Mouse (Mus musculus): ENCODE data around the gene Ppp1r35. TPM values are rescaled to one million over a fixed set of nuclear protein-coding genes. Genes with fewer than 3 reads are reported as not detected.

Ppp1r35 gene
- polyA plus RNA-seq, 1 experiment from 2014 or later = 53.4 TPM

DNA sequence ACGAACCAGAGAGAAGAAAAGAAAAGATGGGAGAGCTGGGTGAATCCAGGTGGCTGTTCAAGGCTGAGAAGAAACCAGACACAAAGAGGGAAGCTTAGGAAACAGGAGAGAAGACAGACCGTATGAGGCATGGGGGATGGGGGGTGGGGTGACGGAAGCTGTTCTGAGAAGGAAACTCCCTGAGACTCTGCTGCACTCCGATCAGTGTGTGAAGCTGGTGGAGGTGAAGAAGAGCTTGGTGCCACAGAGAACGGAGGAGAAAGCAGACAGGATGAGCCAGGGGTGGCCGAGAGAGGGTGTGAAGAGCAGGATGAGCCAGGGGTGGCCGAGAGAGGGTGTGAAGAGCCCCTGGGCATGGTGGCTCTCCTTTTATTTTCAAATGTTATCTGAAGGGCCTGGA is 47.8 kb downstream of the Ppp1r35 start:
- DNase-seq (no peak), ATAC-seq (ENCODE audit: low FRiP score, low TSS enrichment) (no peak)
- no peak overlapping the region for H3K4me3 ChIP-seq (replicated peaks; ENCODE audit: low read depth, low read length)
- H3K4me2 ChIP-seq (ENCODE audit: low read length) = no peak overlapping the region
- H3K27me3 ChIP-seq (ENCODE audit: control insufficient read depth, insufficient read depth, low read length) = no peaks in the 10 kb centered on the region
- no peak overlapping the region for H3K9ac ChIP-seq (replicated peaks; ENCODE audit: low read length)
- no peaks in the 10 kb centered on the region for H3K4me1 ChIP-seq (ENCODE audit: control insufficient read depth, insufficient read depth, low read length)
- H3K27ac ChIP-seq (replicated peaks; ENCODE audit: low read depth, low read length) = no peak overlapping the region
- H3K36me3 ChIP-seq (ENCODE audit: control insufficient read depth, insufficient read depth, low read length) = no peaks in the 10 kb centered on the region
- 75% methylated on average over 7 of the region's 7 CpGs for WGBS
- H3K9me3 ChIP-seq (ENCODE audit: control insufficient read depth, low read length) = no peaks in the 10 kb centered on the region

DNA sequence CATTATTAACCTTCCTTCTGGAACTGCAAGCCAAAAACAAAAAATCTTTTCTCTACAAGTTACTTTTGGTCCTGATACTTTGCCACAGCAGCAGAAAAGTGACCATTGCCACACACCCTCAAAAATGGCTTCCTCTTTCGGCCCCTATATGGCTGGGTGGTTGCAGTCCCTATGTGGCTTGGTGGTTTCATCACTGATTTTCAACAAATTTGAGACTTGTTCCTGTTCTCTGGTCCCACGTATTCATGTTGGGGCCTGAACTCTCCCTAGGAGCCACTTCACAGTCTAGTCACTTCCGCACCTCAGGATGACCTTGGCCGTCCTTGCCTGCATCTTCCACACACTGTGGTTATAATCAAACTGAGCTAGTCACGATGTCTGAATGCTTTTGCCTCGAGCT is 50.0 kb downstream of the Ppp1r35 start:
- ATAC-seq (ENCODE audit: low FRiP score, low TSS enrichment) (no peak), DNase-seq (no peak)
- Histone ChIP-seq H3K9me3 (ENCODE audit: control insufficient read depth, low read length) (no peaks in the 10 kb centered on the region), H3K4me3 (replicated peaks; ENCODE audit: low read depth, low read length) (no peak overlapping the region), H3K27ac (replicated peaks; ENCODE audit: low read depth, low read length) (no peak overlapping the region), H3K27me3 (ENCODE audit: control insufficient read depth, insufficient read depth, low read length) (no peaks in the 10 kb centered on the region), H3K4me2 (ENCODE audit: low read length) (no peak overlapping the region), H3K9ac (replicated peaks; ENCODE audit: low read length) (no peak overlapping the region), H3K36me3 (ENCODE audit: control insufficient read depth, insufficient read depth, low read length) (no peaks in the 10 kb centered on the region), H3K4me1 (ENCODE audit: control insufficient read depth, insufficient read depth, low read length) (no peaks in the 10 kb centered on the region)
- WGBS = 82% methylated on average over 6 of the region's 6 CpGs

Other genes with a start within 250 kb of the Ppp1r35 start
- gene Epo, start 245.6 kb upstream of the Ppp1r35 start, polyA plus RNA-seq (2014; fragmentation: Nextera tagmentation; extraction: Ambion mirVana) = not detected in 2 replicates
- 633 and 757 TPM in 2 replicates for gene Gnb2, start 245.3 kb upstream of the Ppp1r35 start, polyA plus RNA-seq (2014; fragmentation: Nextera tagmentation; extraction: Ambion mirVana)
- gene Actl6b, start 225.3 kb upstream of the Ppp1r35 start, polyA plus RNA-seq (2014; fragmentation: Nextera tagmentation; extraction: Ambion mirVana) = 234 and 291 TPM in 2 replicates
- 4.0 and 5.6 TPM in 2 replicates for gene Tfr2, start 209.0 kb upstream of the Ppp1r35 start, polyA plus RNA-seq (2014; fragmentation: Nextera tagmentation; extraction: Ambion mirVana)
- gene Mospd3, start 177.8 kb upstream of the Ppp1r35 start, polyA plus RNA-seq (2014; fragmentation: Nextera tagmentation; extraction: Ambion mirVana) = 67.2 and 83.9 TPM in 2 replicates
- 3.0 and 11.7 TPM in 2 replicates for gene Pcolce, start 165.1 kb upstream of the Ppp1r35 start, polyA plus RNA-seq (2014; fragmentation: Nextera tagmentation; extraction: Ambion mirVana)
- 0.09 and 0.18 TPM in 2 replicates for gene Fbxo24, start 149.8 kb upstream of the Ppp1r35 start, polyA plus RNA-seq (2014; fragmentation: Nextera tagmentation; extraction: Ambion mirVana)
- gene Lrch4, start 149.7 kb upstream of the Ppp1r35 start, polyA plus RNA-seq (2014; fragmentation: Nextera tagmentation; extraction: Ambion mirVana) = 18.1 and 21.9 TPM in 2 replicates
- gene Gm20605, start 149.7 kb upstream of the Ppp1r35 start, polyA plus RNA-seq (2014; fragmentation: Nextera tagmentation; extraction: Ambion mirVana) = 4.4 and 6.0 TPM in 2 replicates
- gene Sap25, start 137.5 kb upstream of the Ppp1r35 start, polyA plus RNA-seq (2014; fragmentation: Nextera tagmentation; extraction: Ambion mirVana) = 4.1 and 5.6 TPM in 2 replicates
- gene Irs3, start 133.1 kb upstream of the Ppp1r35 start, polyA plus RNA-seq (2014; fragmentation: Nextera tagmentation; extraction: Ambion mirVana) = not detected in 2 replicates
- 10.3 and 12.8 TPM in 2 replicates for gene Agfg2, start 94.1 kb upstream of the Ppp1r35 start, polyA plus RNA-seq (2014; fragmentation: Nextera tagmentation; extraction: Ambion mirVana)
- 16.2 and 28.8 TPM in 2 replicates for gene Nyap1, start 37.2 kb upstream of the Ppp1r35 start, polyA plus RNA-seq (2014; fragmentation: Nextera tagmentation; extraction: Ambion mirVana)
- 42.1 and 47.0 TPM in 2 replicates for gene Tsc22d4, start 33.1 kb upstream of the Ppp1r35 start, polyA plus RNA-seq (2014; fragmentation: Nextera tagmentation; extraction: Ambion mirVana)
- gene Mepce, start 8.8 kb downstream of the Ppp1r35 start, polyA plus RNA-seq (2014; fragmentation: Nextera tagmentation; extraction: Ambion mirVana) = 11.3 and 14.4 TPM in 2 replicates
- 5.6 and 8.2 TPM in 2 replicates for gene Zcwpw1, start 8.9 kb downstream of the Ppp1r35 start, polyA plus RNA-seq (2014; fragmentation: Nextera tagmentation; extraction: Ambion mirVana)
- gene Pilra, start 57.4 kb downstream of the Ppp1r35 start, polyA plus RNA-seq (2014; fragmentation: Nextera tagmentation; extraction: Ambion mirVana) = 0.26 and 0.51 TPM in 2 replicates
- not detected in 2 replicates for gene Pilrb1, start 79.3 kb downstream of the Ppp1r35 start, polyA plus RNA-seq (2014; fragmentation: Nextera tagmentation; extraction: Ambion mirVana)
- gene Pilrb2, start 93.0 kb downstream of the Ppp1r35 start, polyA plus RNA-seq (2014; fragmentation: Nextera tagmentation; extraction: Ambion mirVana) = 0.57 TPM in 1 of 2 replicates, not detected in the other
- not detected in 2 replicates for gene Cyp3a13, start 142.8 kb downstream of the Ppp1r35 start, polyA plus RNA-seq (2014; fragmentation: Nextera tagmentation; extraction: Ambion mirVana)
- 0.13 and 0.43 TPM in 2 replicates for gene Gjc3, start 184.2 kb downstream of the Ppp1r35 start, polyA plus RNA-seq (2014; fragmentation: Nextera tagmentation; extraction: Ambion mirVana)
- gene Azgp1, start 202.7 kb downstream of the Ppp1r35 start, polyA plus RNA-seq (2014; fragmentation: Nextera tagmentation; extraction: Ambion mirVana) = not detected in 2 replicates
- gene Smok3a, start 242.4 kb downstream of the Ppp1r35 start, polyA plus RNA-seq (2014; fragmentation: Nextera tagmentation; extraction: Ambion mirVana) = not detected in 2 replicates
- gene Smok3b, start 242.6 kb downstream of the Ppp1r35 start, polyA plus RNA-seq (2014; fragmentation: Nextera tagmentation; extraction: Ambion mirVana) = not detected in 2 replicates

Measured in midbrain, embryonic 14.5 days (tissue).